Mouse (Mus musculus) midbrain, embryonic 11.5 days (tissue): ENCODE measurements around the gene Tep1. TPM values are rescaled to one million over a fixed set of nuclear protein-coding genes. Genes with fewer than 3 reads are reported as not detected.
"Not testable (repeated sequence)": the region's sequence is repeated elsewhere in the genome, so short reads cannot be mapped to it uniquely, and the experiment has no call there.

Experiments used
- ATAC-seq: fragments of 200-750 bp; cut with Nextera tagmentation; 2 replicates; pipeline ENCODE4 v1.8.0; 2017; ENCODE audit warnings: moderate TSS enrichment, moderate library complexity; ENCODE audit not compliant: low FRiP score
- DNase-seq: peaks from one replicate; pipeline ENCODE4 v3.0.0; 2015; ENCODE audit warnings: low spot score; ENCODE audit errors: missing footprints
- H3K27ac ChIP-seq: fragments of 300-500 bp; sonication (generic); 2 replicates; pipeline ENCODE4 v1.5.1; 2014; ENCODE audit warnings: low read depth, low read length
- H3K27me3 ChIP-seq: fragments of 300-500 bp; sonication (generic); 2 replicates; pipeline ENCODE4 v1.6.1; 2014; ENCODE audit warnings: mild to moderate bottlenecking, low read length, moderate library complexity, mixed read lengths; ENCODE audit not compliant: control insufficient read depth, insufficient read depth
- H3K36me3 ChIP-seq: fragments of 300-500 bp; sonication (generic); 2 replicates; pipeline ENCODE4 v1.6.1; 2014; ENCODE audit warnings: mild to moderate bottlenecking, low read length, moderate library complexity, mixed read lengths; ENCODE audit not compliant: control insufficient read depth, insufficient read depth
- H3K4me1 ChIP-seq: fragments of 300-500 bp; sonication (generic); 2 replicates; pipeline ENCODE4 v1.6.1; 2014; ENCODE audit warnings: low read length; ENCODE audit not compliant: control insufficient read depth, insufficient read depth
- H3K4me2 ChIP-seq: fragments of 300-500 bp; sonication (generic); 2 replicates; pipeline ENCODE4 v1.6.1; 2014; ENCODE audit warnings: mild to moderate bottlenecking, moderate library complexity
- H3K4me3 ChIP-seq: fragments of 300-500 bp; sonication (generic); 2 replicates; pipeline ENCODE4 v1.5.1; 2014; ENCODE audit warnings: low read depth, low read length
- H3K9ac ChIP-seq: fragments of 300-500 bp; sonication (generic); 2 replicates; pipeline ENCODE4 v1.6.1; 2014; ENCODE audit warnings: low read length
- H3K9me3 ChIP-seq: fragments of 300-500 bp; sonication (generic); 2 replicates; pipeline ENCODE4 v1.6.1; 2016; ENCODE audit warnings: low read length; ENCODE audit not compliant: control insufficient read depth
- WGBS: fragments of 180-500 bp; shearing (Covaris S2); extraction: QIAGEN DNeasy Blood & Tissue Kit; methylation state at CpG from one replicate; pipeline ENCODE4 v1.1.7; 2014; 5-methylcytosine and 5-hydroxymethylcytosine counted together
- polyA plus RNA-seq: library from polyadenylated mRNA; unstranded; fragments of >200 nt; fragmentation: Nextera tagmentation; extraction: Ambion mirVana; gene quantifications from 2 replicates; pipeline ENCODE4 v1.2.1, GENCODE M21; 2014

The Tep1 gene
- polyA plus RNA-seq, 1 experiment from 2014 or later = 4.9 TPM

- Histone ChIP-seq H3K4me3 (no peak overlapping the region), H3K4me2 (no peak overlapping the region), H3K36me3 (no peaks in the 10 kb centered on the region), H3K27me3 (no peaks in the 10 kb centered on the region), H3K4me1 (no peaks in the 10 kb centered on the region), H3K9me3 (no peaks in the 10 kb centered on the region), H3K27ac (no peak overlapping the region), H3K9ac (no peak overlapping the region)
- DNase-seq = no peak
- no peak for ATAC-seq
- WGBS = 57% methylated on average over 2 of the region's 2 CpGs
Observed at GRCm38 (mm10) chr14:50834435-50834834, 35.9 kb downstream of the Tep1 start.

GRCm38 (mm10) chr14:50833964-50834363, 36.4 kb downstream of the Tep1 start:
- H3K27ac ChIP-seq = no peak overlapping the region
- no peak for DNase-seq
- H3K4me3 ChIP-seq = no peak overlapping the region
- no peaks in the 10 kb centered on the region for H3K27me3 ChIP-seq
- H3K4me2 ChIP-seq = no peak overlapping the region
- H3K36me3 ChIP-seq = no peaks in the 10 kb centered on the region
- ATAC-seq = no peak
- H3K9ac ChIP-seq = no peak overlapping the region
- 90% methylated on average over 10 of the region's 10 CpGs for WGBS
- H3K9me3 ChIP-seq = no peaks in the 10 kb centered on the region
- H3K4me1 ChIP-seq = no peaks in the 10 kb centered on the region

GRCm38 (mm10) chr14:50829878-50830277, 40.5 kb downstream of the Tep1 start:
- H3K36me3 ChIP-seq = no peaks in the 10 kb centered on the region
- H3K4me2 ChIP-seq = no peak overlapping the region
- ATAC-seq = no peak
- H3K27me3 ChIP-seq = no peaks in the 10 kb centered on the region
- no peak overlapping the region for H3K27ac ChIP-seq
- H3K4me3 ChIP-seq = no peak overlapping the region
- H3K9ac ChIP-seq = no peak overlapping the region
- no peaks in the 10 kb centered on the region for H3K9me3 ChIP-seq
- no peaks in the 10 kb centered on the region for H3K4me1 ChIP-seq
- no peak for DNase-seq
- 86% methylated on average over 3 of the region's 3 CpGs for WGBS

- H3K9me3 ChIP-seq = no peaks in the 10 kb centered on the region
- ATAC-seq (no peak), DNase-seq (no peak)
- H3K27me3 ChIP-seq = no peaks in the 10 kb centered on the region
- no peak overlapping the region for H3K4me3 ChIP-seq
- no peaks in the 10 kb centered on the region for H3K4me1 ChIP-seq
- H3K9ac ChIP-seq = no peak overlapping the region
- H3K4me2 ChIP-seq = no peak overlapping the region
- 86% methylated on average over 4 of the region's 4 CpGs for WGBS
- H3K36me3 ChIP-seq = no peaks in the 10 kb centered on the region
- no peak overlapping the region for H3K27ac ChIP-seq
Observed at GRCm38 (mm10) chr14:50826579-50826978, 43.8 kb downstream of the Tep1 start.

- no peak overlapping the region for H3K27ac ChIP-seq
- H3K4me1 ChIP-seq = no peaks in the 10 kb centered on the region
- H3K36me3 ChIP-seq = peaks cover 16% of the 10 kb centered on the region
- no peaks in the 10 kb centered on the region for H3K27me3 ChIP-seq
- ATAC-seq (no peak), DNase-seq (no peak)
- 92% methylated on average over 9 of the region's 9 CpGs for WGBS
- no peak overlapping the region for H3K9ac ChIP-seq
- H3K9me3 ChIP-seq = no peaks in the 10 kb centered on the region
- H3K4me3 ChIP-seq = no peak overlapping the region
- no peak overlapping the region for H3K4me2 ChIP-seq
Observed at GRCm38 (mm10) chr14:50824219-50824618, 46.1 kb downstream of the Tep1 start.

- Histone ChIP-seq H3K36me3 (peaks cover 16% of the 10 kb centered on the region), H3K4me1 (no peaks in the 10 kb centered on the region), H3K27me3 (no peaks in the 10 kb centered on the region), H3K4me3 (no peak overlapping the region), H3K9ac (no peak overlapping the region), H3K9me3 (no peaks in the 10 kb centered on the region), H3K4me2 (no peak overlapping the region), H3K27ac (no peak overlapping the region)
- 69% methylated on average over 2 of the region's 2 CpGs for WGBS
- DNase-seq (no peak), ATAC-seq (no peak)
Observed at GRCm38 (mm10) chr14:50823240-50823639, 47.1 kb downstream of the Tep1 start.

GRCm38 (mm10) chr14:50813060-50813459, 57.3 kb downstream of the Tep1 start:
- Histone ChIP-seq H3K36me3 (peaks cover 6% of the 10 kb centered on the region), H3K4me2 (no peak overlapping the region), H3K27me3 (no peaks in the 10 kb centered on the region), H3K4me3 (no peak overlapping the region), H3K9ac (no peak overlapping the region), H3K9me3 (no peaks in the 10 kb centered on the region), H3K27ac (no peak overlapping the region), H3K4me1 (peaks cover 2% of the 10 kb centered on the region; the same call in 1 of the 2 replicates)
- ATAC-seq (no peak), DNase-seq (no peak)
- 93% methylated on average over 2 of the region's 2 CpGs for WGBS

GRCm38 (mm10) chr14:50807487-50808072, 62.8 kb downstream of the Tep1 start, which contains the start of the genes Ccnb1ip1 and Parp2:
Gene Ccnb1ip1, minus strand, starts transcription at chr14:50807732.
Gene Parp2, plus strand, starts transcription at chr14:50807841.
- H3K4me2 ChIP-seq = peak within 1 kb of the TSS; percentile 57
- H3K4me1 ChIP-seq = peaks cover 2% of the 10 kb centered on the region; the same call in 1 of the 2 replicates
- peak within 1 kb of the TSS; percentile 79 for H3K27ac ChIP-seq
- H3K9ac ChIP-seq = peak within 1 kb of the TSS; percentile 66
- no peaks in the 10 kb centered on the region for H3K27me3 ChIP-seq
- no peaks in the 10 kb centered on the region for H3K9me3 ChIP-seq
- H3K4me3 ChIP-seq = peak within 1 kb of the TSS; percentile 39
- H3K36me3 ChIP-seq = no peaks in the 10 kb centered on the region; the same call in none of the 2 replicates
- under 1% methylated on average over 42 of the region's 42 CpGs for WGBS
- DNase-seq = peak; percentile 100
- ATAC-seq = peak; percentile 98

DNA sequence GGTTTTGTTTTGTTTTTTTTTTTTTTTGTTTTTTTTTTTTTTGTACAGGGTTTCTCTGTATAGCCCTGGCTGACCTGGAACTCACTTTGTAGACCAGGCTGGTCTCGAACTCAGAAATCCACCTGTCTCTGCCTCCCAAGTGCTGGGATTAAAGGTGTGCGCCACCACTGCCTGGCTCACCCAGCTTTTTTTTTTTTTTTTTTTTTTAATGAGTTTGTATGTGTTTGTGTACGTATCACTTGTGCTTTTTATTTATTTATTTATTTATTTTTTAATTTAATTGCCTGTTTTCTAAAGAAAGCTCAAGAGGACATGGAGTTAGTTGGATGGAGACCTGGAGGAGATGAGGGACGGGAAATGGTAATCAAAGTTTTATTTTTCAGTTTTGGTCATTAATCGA, 63.9 kb downstream of the Tep1 start:
- H3K36me3 ChIP-seq, H3K27ac ChIP-seq, H3K9ac ChIP-seq, ATAC-seq, DNase-seq, H3K27me3 ChIP-seq, H3K4me3 ChIP-seq, H3K4me1 ChIP-seq, H3K9me3 ChIP-seq: not testable (repeated sequence)
- 79% methylated on average over 5 of the region's 5 CpGs for WGBS
- 0 out of 2 replicates have a peak overlapping the region, but pooled peaks have one; percentile 57 for H3K4me2 ChIP-seq
